Mouse (Mus musculus) naive thymus-derived CD4-positive, alpha-beta T cell, adult 2 months (primary cell): ENCODE measurements at regions not wholly inside any gene's neighbourhood (a gene's known extent, or its start where the extent isn't known, plus 50 kb on each side); places are given as distances from the start of the nearest gene placed in this dataset.
"Not testable (repeated sequence)": the region's sequence is repeated elsewhere in the genome, so short reads cannot be mapped to it uniquely, and the experiment has no call there.

Experiments
- DNase-seq: peaks from one replicate; pipeline ENCODE4 v3.0.0-alpha.2; 2011; ENCODE audit warnings: low read depth

DNA sequence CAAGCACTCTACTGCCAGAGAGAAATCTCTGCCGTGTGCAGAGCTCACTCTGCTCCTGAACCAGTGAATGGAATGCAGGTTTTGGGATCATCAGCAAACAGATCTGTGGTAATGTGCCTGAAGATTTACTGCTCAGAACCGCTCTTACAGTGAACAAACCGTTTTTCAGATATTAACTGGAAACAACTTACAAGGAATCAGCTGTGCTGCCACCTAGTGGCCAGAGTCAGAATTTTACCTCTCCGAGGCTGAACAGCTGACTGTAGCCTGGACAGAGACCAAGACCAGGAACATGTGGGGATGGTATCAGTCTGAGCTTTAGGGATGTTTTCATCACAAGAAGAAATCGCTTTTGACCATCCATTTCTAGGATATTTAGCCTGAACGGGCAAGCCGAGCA is 65.3 kb downstream of the Gm15023 start:
- peak; percentile 8 for DNase-seq

DNA sequence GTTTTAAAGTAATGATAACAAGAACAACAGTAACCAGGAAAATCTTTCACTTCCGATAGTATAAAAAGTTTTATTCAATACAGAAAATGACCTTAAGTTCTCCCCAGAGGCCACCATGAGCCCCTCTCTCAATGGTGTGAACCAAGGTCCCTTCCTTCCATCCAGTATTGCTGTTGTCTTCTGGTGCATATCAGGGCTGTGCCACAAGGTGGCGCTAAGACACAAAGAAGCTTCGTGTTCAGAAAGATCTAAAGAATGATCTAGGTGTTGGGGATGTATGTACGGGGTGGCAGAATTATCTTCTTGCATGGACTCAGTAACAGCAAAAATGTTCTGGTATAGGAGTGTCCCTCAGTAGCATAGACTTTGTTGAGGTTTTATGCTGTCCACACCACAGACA is 66.6 kb downstream of the Gm15023 start:
- DNase-seq, result peak; percentile 44

DNA sequence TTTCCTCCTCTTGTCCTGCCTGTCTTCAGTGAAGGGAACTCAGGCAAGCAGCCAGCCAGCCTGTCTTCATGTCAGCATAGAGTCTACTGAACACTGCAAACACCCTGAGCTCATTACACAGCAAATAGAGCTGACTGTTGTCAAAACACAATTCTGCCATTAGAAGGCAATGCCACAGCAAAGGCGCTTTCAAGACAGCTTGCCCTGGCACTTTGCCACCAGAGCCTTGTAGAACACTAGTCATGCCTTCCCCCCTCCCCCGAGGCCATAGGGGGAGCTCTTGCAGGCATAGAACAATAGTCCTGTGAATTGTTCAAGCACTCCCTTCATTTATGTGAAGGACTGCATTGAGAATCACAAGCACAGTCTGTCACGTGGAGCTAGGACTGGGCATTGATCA is 75.8 kb downstream of the Gm15023 start:
- no peak for DNase-seq

DNA sequence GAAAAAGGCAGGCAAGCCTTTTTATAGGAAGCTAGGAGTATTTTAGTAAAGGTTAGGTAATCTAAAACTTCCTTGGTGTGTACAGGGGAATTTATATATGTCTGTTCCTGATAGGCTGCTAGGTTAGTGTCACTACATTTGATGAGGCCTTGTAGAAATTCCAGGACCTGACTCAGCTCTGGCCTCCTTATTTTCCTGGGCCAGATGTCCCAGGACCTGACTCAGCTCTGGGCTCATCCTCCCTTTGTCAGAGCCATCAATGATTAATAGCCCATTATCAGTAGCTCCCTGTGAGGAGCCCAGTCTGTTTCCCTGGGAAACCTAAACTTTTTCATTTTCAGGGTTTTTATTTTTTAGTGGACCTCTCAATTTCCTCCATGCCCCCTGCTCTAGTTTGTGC is 79.3 kb downstream of the Gm15023 start:
- no peak for DNase-seq

DNA sequence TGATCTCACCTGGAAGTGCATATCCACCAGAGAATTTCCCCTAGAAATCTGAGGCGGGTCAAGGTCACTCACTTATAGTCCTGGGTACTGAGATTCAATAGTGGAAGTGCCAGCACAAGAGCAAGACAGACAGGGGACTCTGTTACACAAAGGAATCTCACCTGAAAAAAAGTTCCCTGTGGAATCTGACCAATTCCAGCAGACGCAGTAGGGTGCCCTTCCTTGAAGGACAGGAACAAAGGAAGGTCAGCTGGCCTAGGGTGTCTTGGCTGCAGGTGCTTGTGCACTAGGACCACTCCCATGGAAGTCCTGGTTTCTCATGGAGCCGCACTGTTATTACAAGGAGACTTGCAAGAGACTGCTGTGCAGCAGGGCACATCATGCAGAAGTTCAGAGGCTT is 81.2 kb downstream of the Gm15023 start:
- DNase-seq, result no peak

DNA sequence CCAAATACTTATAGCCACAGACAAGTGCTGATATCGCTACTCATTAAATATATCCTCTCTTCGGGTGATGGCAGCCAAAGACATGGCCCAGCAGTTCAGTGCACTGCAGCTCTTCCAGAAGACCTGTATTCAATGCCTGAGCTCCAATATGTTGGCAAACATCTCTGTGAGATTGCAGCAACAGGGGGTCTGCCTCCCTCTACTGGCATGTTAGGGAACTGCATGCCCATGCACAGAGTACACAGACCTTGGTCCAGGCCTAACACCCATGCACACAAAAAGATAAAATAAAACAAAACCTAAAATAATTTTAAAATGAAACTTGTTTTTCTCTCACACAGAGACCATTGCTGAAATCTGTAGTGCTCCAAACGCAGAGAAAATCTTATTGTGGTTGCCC is 82.1 kb upstream of the Zmat1 start:
- peak; percentile 36 for DNase-seq

DNA sequence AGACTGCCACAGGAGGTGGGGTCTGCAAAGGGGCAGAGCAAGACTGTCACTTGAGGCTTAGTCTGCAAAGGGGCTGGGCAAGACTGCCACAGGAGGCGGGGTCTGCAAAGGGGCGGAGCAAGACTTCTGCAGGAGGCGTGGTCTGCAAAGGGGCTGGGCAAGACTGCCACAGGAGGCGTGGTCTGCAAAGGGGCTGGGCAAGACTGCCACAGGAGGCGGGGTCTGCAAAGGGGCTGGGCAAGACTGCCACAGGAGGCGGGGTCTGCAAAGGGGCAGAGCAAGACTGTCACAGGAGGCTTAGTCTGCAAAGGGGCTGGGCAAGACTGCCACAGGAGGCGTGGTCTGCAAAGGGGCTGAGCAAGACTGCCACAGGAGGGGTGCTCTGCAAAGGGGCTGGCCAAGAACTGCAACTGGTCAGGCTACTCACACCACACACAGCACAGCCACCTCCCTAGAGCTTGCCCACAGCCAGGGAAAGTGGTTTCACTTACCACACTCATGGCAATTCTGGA is 78.1 kb upstream of the Zmat1 start:
- not testable (repeated sequence) for DNase-seq

DNA sequence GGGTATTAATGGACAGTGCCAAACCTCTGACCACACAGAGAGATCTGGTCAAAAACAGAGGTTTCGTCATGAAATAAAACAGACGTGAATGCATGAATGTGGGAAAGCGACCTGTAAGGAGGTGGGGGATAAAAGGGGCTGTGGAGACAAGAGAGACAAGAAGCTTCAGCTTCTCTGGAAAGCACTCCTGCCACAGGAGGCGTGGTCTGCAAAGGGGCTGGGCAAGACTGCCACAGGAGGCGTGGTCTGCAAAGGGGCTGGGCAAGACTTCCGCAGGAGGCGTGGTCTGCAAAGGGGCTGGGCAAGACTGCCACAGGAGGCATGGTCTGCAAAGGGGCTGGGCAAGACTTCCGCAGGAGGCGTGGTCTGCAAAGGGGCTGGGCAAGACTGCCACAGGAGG is 77.6 kb upstream of the Zmat1 start:
- DNase-seq, result not testable (repeated sequence)

DNA sequence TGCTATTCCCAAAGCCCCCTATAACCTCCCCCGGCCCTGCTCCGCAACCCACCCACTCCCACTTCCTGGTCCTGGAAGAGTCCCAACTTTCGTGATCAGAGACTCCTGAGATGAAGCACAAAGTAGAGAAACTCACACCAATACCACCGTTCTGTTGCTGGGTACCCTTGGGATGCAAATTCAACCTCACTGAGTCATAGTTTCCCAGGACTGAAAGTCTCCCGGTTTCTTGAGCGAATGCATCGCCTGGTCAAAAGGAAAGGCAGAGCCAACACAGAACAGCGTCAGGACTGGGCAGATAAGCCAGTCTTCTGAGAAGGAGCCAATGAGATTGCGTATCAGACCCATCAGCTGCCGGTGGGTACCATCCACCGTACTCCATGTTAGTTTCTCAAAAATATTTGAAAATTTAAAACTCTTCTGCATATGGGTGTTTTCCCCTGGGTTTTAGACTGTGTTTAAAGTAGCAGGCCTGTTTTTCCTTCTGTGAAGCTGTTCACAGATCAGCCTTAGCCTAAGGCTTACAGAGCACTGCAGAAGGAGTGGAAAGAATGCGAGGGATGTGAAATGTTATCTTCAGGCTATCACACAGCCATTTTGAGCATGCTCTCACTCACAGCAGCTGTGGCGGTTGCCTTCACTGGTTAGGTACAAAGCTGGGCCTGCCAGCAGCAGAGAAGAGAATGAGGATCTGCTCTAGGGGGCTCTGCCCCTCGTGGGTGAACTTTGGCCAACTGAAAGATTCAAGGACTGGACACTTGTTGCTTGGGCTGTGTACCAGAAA is 77.0 kb upstream of the Zmat1 start:
- DNase-seq, result not testable (repeated sequence)

DNA sequence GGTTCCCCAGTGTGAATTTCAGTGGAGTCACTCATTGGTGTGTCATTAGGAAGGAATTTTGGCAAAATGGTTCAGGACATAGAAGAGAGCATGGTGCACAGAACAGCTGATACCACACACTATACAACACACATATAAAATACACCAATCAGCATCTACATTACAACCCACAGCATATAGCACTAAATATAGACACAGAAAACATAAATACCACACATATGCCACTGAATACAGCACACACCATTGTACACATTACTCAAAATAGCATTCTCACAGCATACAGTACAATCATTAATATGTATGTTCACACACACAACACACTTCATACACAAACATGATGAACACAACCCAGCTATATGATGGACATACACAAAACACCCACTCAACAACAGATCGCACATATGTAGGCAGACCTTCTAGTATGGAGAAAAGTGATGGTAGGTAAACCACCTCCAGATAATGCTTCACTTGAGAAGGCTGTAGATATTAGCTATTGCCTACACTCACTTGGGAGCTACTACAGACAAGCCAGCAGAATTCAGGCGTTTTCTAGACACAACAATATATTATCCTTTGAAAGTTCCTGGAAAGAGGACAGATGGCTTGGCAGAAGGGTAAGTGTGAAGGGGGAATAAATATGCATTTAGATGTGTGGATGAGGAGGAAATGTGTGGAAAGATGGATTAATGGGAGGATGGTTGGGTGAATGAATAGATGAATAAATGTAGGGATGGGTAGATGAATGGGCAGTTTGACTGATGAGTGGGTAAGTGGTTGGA is 71.6 kb upstream of the Zmat1 start:
- DNase-seq, result no peak

DNA sequence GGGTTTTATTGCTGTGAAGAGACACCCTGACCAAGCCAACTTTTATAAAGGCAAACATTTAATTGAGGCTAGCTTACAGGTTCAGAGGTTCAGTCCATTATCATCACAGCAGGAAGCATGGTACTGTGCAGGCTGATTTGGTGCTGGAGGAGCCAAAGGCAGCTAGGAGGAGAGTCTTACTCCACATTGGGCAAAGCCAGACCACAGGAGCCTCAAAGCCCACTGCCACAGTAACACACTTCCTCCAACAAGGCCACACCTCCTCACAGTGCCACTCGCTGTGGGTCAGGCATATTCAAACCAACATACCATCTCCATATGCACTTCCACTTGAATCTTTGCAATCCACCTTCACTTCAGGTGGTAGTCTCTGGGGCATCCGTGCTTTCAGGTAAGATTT is 70.4 kb upstream of the Zmat1 start:
- no peak for DNase-seq

DNA sequence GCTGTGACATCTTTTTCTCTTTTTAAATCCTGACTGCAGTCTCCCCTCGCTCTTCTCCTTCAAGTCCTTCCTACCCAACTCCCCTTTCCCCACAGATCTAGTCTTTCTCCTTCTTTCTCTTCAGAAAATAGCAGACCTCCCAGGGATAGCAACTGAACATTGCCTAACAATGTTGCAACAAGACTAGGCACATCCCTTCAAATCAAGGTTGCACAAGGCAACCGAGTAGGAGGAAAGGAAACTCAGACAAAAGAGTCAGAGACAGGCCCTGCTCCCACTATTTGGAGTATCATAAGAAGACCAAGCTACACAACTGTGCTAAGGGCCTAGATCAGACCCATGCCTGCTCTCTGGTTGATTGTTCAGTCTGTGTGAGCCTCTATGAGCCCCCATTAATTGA is 66.9 kb upstream of the Zmat1 start:
- DNase-seq, result no peak

DNA sequence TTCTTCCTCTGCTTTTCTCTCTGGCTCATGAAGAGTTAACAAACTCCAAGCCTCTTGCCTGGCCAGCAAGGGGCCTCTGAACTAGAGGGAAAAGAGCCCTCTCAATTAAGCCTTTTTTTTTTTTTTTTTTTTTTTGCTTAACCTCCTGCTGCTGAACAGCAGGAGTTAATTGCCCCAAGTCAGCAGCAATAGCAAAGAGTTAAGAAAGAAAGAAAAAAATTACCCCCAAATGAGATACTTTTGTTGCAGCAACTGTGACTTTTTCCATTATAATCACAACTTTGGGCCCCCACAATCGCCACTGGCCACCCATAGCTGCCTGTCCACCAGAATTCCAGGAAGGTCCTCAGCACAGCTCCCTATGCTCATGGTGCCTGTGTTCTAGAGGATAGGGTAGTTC is 60.4 kb upstream of the Zmat1 start:
- DNase-seq, result no peak

DNA sequence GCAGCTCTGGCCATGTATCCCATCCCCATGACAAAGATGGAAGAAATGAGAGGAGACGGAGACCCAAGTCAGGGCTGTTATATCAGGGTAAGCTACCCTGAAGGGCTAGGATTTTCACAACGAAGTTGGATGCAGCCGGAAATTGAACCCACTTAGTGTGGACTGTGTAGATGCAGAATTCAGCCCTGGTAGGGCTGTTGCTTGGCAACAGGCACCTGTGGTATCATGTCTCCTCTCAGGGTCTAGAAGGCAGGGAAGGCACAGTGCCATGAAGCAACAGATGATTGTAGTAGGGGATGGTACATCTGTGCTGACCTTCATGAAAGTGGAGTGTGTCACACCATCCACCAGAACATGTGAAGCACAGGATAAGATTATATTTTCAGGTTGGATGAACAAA is 51.2 kb upstream of the Zmat1 start:
- no peak for DNase-seq

DNA sequence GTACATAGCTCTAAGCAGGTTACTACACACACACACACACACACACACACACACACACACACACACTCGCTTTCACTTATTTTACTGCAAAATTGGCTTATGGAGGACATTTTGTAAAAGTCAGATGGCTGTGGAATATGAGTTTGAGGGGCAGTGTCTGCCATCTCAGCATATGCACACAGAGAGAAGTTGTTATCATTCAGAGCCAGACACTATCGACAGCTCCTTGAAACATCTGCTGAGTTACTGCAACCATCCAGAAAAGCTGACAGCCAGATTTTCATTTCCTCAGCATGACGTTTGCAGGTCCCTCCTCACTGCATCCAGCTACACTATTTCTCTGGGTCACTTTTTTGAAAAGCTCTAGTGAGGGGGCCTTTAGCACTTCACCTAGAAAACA is 49.9 kb upstream of the Zmat1 start:
- no peak for DNase-seq
